Mouse (Mus musculus) testis, adult 10 weeks (tissue): ENCODE results near the gene Ppdpf. TPM values are rescaled to one million over a fixed set of nuclear protein-coding genes. Genes with fewer than 3 reads are reported as not detected.

ENCODE experiments used
- polyA plus RNA-seq: library from polyadenylated mRNA; stranded (reverse); fragments of 350-450 nt; fragmentation: Illumina TruSeq; extraction: RNeasy Lipid Tissue Mini Kit (QIAGEN cat#74804); gene quantifications from one replicate; pipeline ENCODE4 v1.2.3, GENCODE M21; 2014; ENCODE audit warnings: low read depth, low replicate concordance

Gene Ppdpf
- polyA plus RNA-seq: 0.74 TPM

DNA sequence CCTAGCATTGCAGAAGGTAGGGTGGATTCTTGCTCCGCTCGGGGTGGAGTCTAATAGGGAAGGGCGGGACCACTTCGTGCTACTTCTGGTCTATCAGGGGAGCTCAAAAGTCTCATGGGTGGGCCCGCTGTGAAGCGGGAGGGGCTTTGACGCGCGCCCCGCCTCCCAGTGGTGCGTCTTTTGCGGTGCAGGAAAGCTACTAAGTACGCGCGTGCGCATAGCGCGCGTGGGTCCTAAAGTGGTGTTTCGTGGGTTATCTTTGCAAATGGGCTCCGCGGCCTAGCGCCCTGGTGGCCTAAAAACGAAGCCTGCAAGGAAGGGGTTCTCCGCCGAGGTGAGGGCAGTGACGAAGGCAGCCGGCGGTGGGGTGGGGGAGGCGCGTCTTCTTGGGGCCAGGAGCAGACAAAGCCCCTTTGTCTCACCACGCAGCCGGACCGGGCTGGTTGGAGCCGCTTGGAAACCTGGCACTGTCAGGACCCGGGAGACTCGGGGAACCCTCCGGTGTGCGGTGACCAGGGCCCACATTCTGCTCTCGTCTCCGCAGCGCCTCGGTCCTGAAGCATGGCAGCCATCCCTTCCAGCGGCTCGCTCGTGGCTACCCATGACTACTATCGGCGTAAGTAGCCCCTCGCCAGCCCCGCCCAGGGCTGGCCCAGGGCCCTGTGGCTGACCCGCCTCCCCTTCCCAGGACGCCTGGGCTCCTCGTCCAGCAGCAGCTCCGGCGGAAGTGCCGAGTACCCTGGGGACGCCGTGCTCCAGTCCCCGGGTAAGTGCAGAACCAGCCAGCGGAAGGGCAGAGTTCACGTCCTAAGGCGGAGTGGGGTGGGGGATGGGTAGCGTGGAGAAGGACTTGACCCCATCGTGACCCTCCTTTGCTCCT lies at the start of gene Ppdpf:
TSS of gene Ppdpf (plus strand) at position 127 of the 880 bp plus-strand sequence.

DNA sequence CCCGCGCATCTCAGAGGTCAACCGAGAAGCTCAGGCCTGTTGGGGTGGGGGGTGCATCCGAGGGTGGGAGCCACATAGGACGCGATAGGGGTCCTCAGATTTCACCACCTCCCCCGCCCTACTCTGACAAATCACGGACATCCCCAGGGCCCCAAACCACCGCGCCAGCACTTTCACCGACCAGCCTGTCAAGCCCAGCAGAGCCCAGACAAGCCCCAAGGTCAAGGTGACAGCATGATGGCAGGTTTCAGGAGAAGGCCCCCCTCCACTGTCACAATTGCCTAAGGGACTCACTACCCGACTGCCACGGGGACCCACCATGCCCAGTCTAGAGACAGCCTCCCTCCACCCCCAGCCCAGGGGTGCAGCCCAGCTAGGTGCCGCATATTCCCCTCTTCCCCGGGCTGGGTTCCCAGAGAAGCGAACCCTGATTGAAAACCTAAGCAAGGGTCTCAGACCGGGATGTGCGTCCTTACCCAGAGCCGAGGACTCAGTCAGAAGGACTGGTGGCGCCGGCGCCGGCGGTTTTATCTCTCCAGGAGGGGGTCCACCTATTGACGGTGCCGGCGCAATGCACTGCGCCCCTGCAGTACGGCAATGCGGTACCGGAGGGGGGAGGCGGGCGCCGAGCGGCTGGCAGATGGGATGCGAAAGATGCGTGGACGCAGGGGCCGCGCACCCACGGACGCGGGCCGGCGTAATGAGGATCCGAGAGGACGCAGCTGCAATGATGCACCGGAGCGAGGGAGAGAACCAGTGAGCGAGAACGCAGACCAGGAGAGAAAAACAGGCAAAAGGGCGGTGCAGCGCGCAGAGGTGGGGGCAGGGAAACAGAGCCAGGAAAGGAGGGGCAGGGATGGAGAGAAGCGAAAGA lies 30.6 kb upstream of the Ppdpf start, which contains the start of gene Eef1a2:
TSS of gene Eef1a2 (minus strand) at position 767 of the 874 bp plus-strand sequence.

DNA sequence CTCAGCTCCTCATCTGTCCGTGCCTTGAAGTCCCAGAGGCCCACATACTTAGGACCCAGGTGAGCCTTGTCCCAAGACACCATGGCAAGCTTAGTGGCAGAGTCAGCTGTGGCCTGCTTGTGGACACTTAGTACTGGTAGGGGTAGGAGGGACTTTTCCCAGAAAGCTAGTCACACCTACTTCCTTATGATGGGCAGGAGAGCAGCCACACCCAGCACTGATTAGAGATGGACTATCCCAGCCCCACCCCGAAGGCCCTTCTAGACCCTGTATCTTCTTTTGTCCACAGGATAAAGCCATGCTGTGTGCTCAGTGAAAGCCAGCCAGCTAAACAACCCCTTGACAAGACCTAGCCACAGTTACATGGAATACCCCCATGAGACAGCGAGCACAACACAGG lies 15.4 kb downstream of the Ppdpf start, which contains the start of gene Ptk6:
TSS of gene Ptk6 (minus strand) at position 368 of the 400 bp plus-strand sequence.

DNA sequence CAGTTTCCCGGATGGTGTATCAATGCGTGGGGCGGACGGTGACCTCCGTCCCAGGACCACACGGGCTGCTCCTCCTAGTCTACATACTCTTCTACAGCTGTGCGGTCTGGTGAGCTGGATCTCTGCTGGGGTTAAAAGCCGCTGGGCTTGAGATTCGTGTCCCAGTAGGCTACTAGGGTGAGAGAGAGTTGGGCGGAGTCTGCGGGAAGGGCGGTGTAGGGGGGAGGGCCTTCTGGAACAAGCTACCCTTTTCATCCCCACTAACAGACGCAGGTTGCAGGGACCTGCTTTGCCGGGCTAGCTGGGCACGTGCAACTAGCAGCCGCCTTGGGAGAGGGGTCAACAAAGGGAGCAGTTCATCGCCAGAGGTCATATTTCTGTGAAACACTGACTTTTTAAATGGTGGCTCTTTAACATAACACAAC lies 26.0 kb downstream of the Ppdpf start, which contains the start of gene Srms:
TSS of gene Srms (minus strand) at position 165 of the 425 bp plus-strand sequence.

DNA sequence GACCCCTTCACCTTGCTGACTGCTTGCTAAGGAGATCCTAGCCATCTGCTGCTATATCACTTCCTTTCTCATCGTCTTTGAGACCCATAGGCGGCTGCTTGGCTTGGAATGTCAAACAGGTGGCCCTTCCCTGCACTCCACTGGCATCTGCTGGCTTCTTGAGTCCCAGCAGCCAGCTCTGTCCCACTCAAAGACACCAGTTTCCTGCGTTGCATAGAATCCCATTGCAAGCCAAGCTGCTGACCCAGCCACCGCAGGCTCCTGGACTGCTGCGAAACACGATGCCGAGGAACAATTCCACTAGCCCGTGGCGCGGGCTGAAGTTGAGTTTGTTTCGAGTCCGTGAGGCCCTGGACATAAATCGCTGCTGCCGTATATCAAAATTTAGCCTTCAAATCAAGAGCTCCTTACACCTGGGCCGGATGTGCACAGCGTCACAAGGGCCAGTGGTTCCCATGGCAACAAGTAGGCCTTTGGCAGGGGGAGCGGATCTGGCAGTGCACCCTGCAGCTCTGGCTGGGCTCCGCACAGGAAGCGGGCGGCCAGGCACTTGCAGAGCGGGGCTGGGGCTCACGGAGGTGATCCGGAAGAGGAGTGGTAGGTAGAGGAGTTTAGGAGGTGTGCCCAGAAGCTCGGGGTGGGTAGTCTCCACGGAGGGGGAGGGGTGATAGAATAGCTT lies 32.6 kb downstream of the Ppdpf start, which contains the start of gene Fndc11:
TSS of gene Fndc11 (plus strand) at position 476 of the 679 bp plus-strand sequence.

Other genes with a start within 250 kb of the Ppdpf start
- 0.55 TPM for gene Nkain4, start 232.5 kb upstream of the Ppdpf start, polyA plus RNA-seq
- gene Arfgap1, start 220.0 kb upstream of the Ppdpf start, polyA plus RNA-seq: 4.7 TPM
- 2.5 TPM for gene Col20a1, start 200.7 kb upstream of the Ppdpf start, polyA plus RNA-seq
- 0.25 TPM for gene Chrna4, start 143.7 kb upstream of the Ppdpf start, polyA plus RNA-seq
- 0.76 TPM for gene Kcnq2, start 51.9 kb upstream of the Ppdpf start, polyA plus RNA-seq
- not detected for gene Eef1a2, start 30.2 kb upstream of the Ppdpf start, polyA plus RNA-seq
- gene Ptk6, start 15.5 kb downstream of the Ppdpf start, polyA plus RNA-seq: 0.07 TPM
- gene Srms, start 25.9 kb downstream of the Ppdpf start, polyA plus RNA-seq: not detected
- 2.0 TPM for gene Fndc11, start 32.8 kb downstream of the Ppdpf start, polyA plus RNA-seq
- 0.20 TPM for gene Helz2, start 54.8 kb downstream of the Ppdpf start, polyA plus RNA-seq
- gene Gmeb2, start 100.8 kb downstream of the Ppdpf start, polyA plus RNA-seq: 3.8 TPM
- not detected for gene Stmn3, start 127.3 kb downstream of the Ppdpf start, polyA plus RNA-seq
- 22.7 TPM for gene Rtel1, start 132.5 kb downstream of the Ppdpf start, polyA plus RNA-seq
- gene Zgpat, start 177.7 kb downstream of the Ppdpf start, polyA plus RNA-seq: 0.88 TPM
- 36.4 TPM for gene Arfrp1, start 178.2 kb downstream of the Ppdpf start, polyA plus RNA-seq
- gene Lime1, start 192.8 kb downstream of the Ppdpf start, polyA plus RNA-seq: 0.50 TPM